Mouse (Mus musculus) embryonic facial prominence, embryonic 15.5 days (tissue): Measurements from ENCODE around the gene Rfxap. TPM values are rescaled to one million over a fixed set of nuclear protein-coding genes. Genes with fewer than 3 reads are reported as not detected.
A peak's percentile ranks its signal among the peaks of the same experiment; 100 is the strongest.

ENCODE experiments used
- ATAC-seq: fragments of 200-750 bp; cut with Nextera tagmentation; 2 replicates; pipeline ENCODE4 v1.8.0; 2017; ENCODE audit warnings: low read depth, moderate TSS enrichment; ENCODE audit not compliant: insufficient number of reproducible peaks, low FRiP score, low TSS enrichment
- H3K27ac ChIP-seq: fragments of 300-500 bp; sonication (generic); replicated peaks from 2 replicates; pipeline ENCODE4 v1.5.1; 2015; ENCODE audit warnings: mild to moderate bottlenecking, inconsistent platforms
- H3K27me3 ChIP-seq: fragments of 300-500 bp; sonication (generic); 2 replicates; pipeline ENCODE4 v1.6.1; 2015; ENCODE audit warnings: inconsistent platforms
- H3K36me3 ChIP-seq: fragments of 300-500 bp; sonication (generic); 2 replicates; pipeline ENCODE4 v1.6.1; 2015; ENCODE audit warnings: mild to moderate bottlenecking, inconsistent platforms
- H3K4me1 ChIP-seq: fragments of 300-500 bp; sonication (generic); 2 replicates; pipeline ENCODE4 v1.6.1; 2015; ENCODE audit warnings: inconsistent platforms
- H3K4me2 ChIP-seq: fragments of 300-500 bp; sonication (generic); replicated peaks from 2 replicates; pipeline ENCODE4 v1.6.1; 2015; ENCODE audit warnings: mild to moderate bottlenecking, inconsistent platforms
- H3K4me3 ChIP-seq: fragments of 300-500 bp; sonication (generic); replicated peaks from 2 replicates; pipeline ENCODE4 v1.5.1; 2015; ENCODE audit warnings: mild to moderate bottlenecking, inconsistent platforms
- H3K9ac ChIP-seq: fragments of 300-500 bp; sonication (generic); 2 replicates; pipeline ENCODE4 v1.6.1; 2015; ENCODE audit warnings: inconsistent platforms
- H3K9me3 ChIP-seq: fragments of 300-500 bp; sonication (generic); replicated peaks from 2 replicates; pipeline ENCODE4 v1.6.1; 2016; ENCODE audit warnings: inconsistent platforms
- WGBS: fragments of 180-500 bp; shearing (Covaris S2); methylation state at CpG from one replicate; pipeline ENCODE4 v1.1.7; 2015; 5-methylcytosine and 5-hydroxymethylcytosine counted together
- polyA plus RNA-seq: library from polyadenylated mRNA; unstranded; fragments of >200 nt; fragmentation: Nextera tagmentation; extraction: Ambion mirVana; gene quantifications from 2 replicates; pipeline ENCODE4 v1.2.1, GENCODE M21; 2015

Gene Rfxap
- 44.7 and 45.9 TPM in 2 replicates for polyA plus RNA-seq

DNA sequence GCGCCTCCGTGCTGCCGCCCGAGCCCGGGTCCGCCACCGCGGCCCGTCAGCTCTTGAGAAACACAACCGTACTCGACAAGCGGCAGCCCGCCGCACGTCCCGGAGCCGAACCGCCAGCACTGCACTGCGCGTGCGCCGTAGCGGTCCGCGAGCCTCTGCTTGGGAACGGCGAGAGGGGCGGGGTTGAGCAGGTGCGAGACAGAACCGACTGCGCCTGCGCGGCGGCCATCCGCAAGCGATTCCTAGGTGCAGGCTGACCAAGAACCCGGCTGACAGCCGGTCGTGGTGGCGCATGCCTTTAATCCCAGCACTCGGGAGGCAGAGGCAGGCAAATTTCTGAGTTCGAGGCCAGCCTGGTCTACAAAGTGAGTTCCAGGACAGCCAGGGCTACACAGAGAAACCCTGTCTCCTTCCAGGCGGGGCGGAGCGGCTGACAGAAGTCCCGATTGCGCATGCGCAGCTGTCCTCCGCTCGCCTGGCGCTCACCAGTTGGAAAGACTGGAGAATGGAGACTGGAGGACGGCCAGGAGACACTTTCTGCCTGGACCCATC is at the start of gene Rfxap:
Rfxap (minus strand) TSS at position 126 of the 552 bp plus-strand sequence.
- WGBS: under 1% methylated on average over 52 of the region's 52 CpGs
- Histone ChIP-seq H3K9me3 (no peaks in the 10 kb centered on the region), H3K36me3 (peaks cover 18% of the 10 kb centered on the region), H3K4me1 (peaks cover 7% of the 10 kb centered on the region), H3K4me2 (peak within 1 kb of the TSS; percentile 83), H3K4me3 (peak within 1 kb of the TSS; percentile 71), H3K27ac (peak within 1 kb of the TSS; percentile 88), H3K9ac (peak within 1 kb of the TSS; percentile 90), H3K27me3 (no peaks in the 10 kb centered on the region)
- ATAC-seq: peak; percentile 94

DNA sequence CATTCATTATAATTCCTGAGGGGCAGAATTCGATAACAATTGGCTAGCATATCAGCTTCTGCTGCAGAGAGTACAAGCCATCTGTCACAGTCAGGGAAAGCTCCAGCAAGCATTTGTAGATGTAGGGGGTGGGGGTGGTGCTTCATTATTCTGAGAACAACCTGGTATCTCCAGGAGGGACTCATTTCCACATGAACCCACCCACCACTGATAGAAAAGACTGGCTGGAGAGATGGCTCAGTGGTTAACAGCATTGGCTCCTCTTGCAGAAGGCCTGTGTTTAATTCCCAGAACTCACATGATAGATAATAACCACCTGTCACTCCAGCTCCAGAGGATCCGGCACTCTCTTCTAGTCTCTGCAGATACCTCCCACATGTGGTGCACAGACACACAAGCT is 27.8 kb upstream of the Rfxap start:
- WGBS: 49% methylated on average over 2 of the region's 2 CpGs
- Histone ChIP-seq H3K4me3 (no peak overlapping the region), H3K36me3 (no peaks in the 10 kb centered on the region), H3K9ac (no peak overlapping the region), H3K4me1 (no peaks in the 10 kb centered on the region), H3K4me2 (no peak overlapping the region), H3K27me3 (no peaks in the 10 kb centered on the region), H3K9me3 (no peaks in the 10 kb centered on the region), H3K27ac (no peak overlapping the region)
- no peak for ATAC-seq

DNA sequence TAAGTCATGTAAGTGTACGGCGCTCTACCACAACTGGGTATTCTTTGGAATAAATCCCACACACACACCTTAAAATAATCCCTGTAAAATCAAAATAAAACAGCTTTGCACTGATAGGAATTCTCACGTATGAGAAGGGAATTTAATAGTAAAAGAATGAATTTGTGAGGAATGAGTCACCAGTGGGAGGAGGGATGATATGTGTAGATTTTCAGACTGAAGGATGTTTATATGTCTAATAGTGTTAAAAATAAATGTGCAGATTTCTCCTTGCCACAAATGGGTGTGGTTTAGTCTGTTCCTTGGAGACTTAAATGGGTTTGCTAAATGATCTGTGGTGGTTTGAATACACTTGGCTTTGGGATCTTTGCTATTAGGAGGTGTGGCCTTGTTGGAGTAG is 24.9 kb upstream of the Rfxap start:
- no peaks in the 10 kb centered on the region for H3K9me3 ChIP-seq
- no peaks in the 10 kb centered on the region for H3K36me3 ChIP-seq
- no peak overlapping the region for H3K9ac ChIP-seq
- no peaks in the 10 kb centered on the region for H3K4me1 ChIP-seq
- no peak overlapping the region for H3K27ac ChIP-seq
- H3K4me2 ChIP-seq: no peak overlapping the region
- ATAC-seq: no peak
- 58% methylated on average over 3 of the region's 3 CpGs for whole genome bisulfite sequencing
- H3K4me3 ChIP-seq: no peak overlapping the region
- H3K27me3 ChIP-seq: no peaks in the 10 kb centered on the region

DNA sequence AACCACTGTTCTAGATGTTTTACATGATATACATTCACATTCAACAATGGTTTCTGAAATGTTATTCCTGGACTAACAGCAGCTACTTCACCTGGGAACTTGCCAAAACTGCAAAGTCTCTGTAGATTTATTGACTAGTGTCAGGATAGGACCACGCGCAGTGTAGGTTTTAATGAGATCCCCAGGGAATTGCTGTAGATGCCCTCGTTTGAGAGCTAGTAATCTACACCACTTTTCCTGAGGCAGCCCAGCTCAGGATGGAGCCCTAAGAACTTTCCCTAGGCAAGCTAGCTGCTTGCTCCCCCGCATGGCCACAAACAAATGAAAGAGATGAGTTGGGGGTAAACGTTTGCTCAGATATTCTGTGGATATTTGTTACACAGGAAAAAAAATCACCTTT is 14.9 kb upstream of the Rfxap start:
- Histone ChIP-seq H3K4me2 (no peak overlapping the region), H3K9me3 (no peaks in the 10 kb centered on the region), H3K36me3 (no peaks in the 10 kb centered on the region), H3K27me3 (no peaks in the 10 kb centered on the region), H3K4me3 (no peak overlapping the region), H3K4me1 (no peaks in the 10 kb centered on the region), H3K27ac (no peak overlapping the region), H3K9ac (no peak overlapping the region)
- WGBS: 59% methylated on average over 5 of the region's 5 CpGs
- no peak for ATAC-seq

DNA sequence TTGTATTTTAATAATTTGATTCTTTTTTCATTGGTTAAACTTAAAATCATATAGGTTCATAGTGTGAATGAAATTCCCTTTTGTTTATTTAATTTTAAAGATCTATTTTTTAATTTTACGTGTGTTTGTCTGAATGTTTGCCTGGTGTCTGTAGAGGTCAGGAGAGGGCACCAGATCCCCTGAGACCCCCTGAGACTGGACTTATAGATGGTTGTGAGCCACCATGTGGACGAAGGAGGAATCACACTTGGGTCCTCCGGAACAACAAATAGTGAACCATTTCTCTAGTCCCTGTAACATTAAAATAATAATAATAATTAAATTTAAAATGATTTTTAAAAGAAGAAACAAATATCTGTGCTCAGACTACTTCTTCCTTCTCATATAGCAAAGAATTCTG is 7.7 kb upstream of the Rfxap start:
- Histone ChIP-seq H3K4me3 (no peak overlapping the region), H3K27me3 (no peaks in the 10 kb centered on the region), H3K4me1 (no peaks in the 10 kb centered on the region), H3K4me2 (no peak overlapping the region), H3K9me3 (no peaks in the 10 kb centered on the region), H3K36me3 (no peaks in the 10 kb centered on the region), H3K9ac (no peak overlapping the region), H3K27ac (no peak overlapping the region)
- WGBS: 16% methylated on average over 3 of the region's 3 CpGs
- no peak for ATAC-seq

DNA sequence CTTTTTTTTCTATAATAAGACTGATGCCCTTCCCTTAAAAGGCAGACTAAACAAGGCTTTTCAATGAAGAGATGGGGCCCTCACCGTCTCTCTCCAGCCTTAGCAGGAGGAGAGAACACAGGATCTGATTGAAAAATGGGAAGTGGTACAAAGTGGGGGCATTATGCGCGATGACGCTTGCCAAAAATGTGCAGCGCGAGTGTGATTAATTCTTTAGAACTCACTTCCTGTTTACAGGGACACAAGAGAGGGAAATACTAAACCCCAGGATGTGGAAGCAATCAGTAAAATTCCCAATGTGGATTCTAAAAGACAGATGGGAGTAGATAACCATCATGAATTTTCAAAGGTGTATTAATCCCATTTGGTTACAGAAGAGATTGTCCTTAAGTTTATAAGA is 7.0 kb upstream of the Rfxap start:
- no peak for ATAC-seq
- Histone ChIP-seq H3K27me3 (no peaks in the 10 kb centered on the region), H3K4me1 (no peaks in the 10 kb centered on the region), H3K9me3 (no peaks in the 10 kb centered on the region), H3K27ac (no peak overlapping the region), H3K4me2 (no peak overlapping the region), H3K9ac (no peak overlapping the region), H3K4me3 (no peak overlapping the region), H3K36me3 (no peaks in the 10 kb centered on the region)
- WGBS: 61% methylated on average over 6 of the region's 6 CpGs

DNA sequence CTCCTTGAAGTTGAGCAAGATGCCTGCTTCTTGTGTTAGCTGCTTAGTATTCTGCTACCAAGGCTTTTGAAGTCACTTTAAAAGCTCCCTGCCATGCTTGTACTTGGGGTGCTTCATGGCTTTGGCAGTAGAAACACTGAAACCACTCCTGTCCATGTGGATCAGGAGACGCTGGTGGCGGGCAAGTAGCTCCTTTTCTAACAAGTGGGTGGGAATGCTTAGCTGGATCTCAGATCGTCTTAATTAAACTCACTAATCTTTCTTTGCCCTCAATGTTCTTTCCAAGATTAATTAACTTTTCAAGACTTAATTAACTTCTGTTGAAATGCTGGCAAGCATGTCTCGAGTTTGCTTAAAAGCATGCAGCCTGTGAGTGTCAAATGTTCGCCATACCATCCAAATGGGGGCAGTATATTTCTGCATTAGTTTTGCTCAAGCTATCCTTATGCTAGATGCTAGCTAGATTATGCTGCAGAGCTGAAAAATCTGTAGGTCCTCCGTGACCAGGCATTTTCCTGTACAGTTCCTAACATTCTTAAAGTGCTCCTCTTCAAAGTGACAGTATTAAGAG is 5.9 kb upstream of the Rfxap start:
- no peak overlapping the region for H3K27ac ChIP-seq
- no peak overlapping the region for H3K4me2 ChIP-seq
- no peaks in the 10 kb centered on the region for H3K27me3 ChIP-seq
- 59% methylated on average over 6 of the region's 6 CpGs for WGBS
- no peak overlapping the region for H3K4me3 ChIP-seq
- H3K36me3 ChIP-seq: no peaks in the 10 kb centered on the region
- ATAC-seq: no peak
- no peaks in the 10 kb centered on the region for H3K9me3 ChIP-seq
- no peak overlapping the region for H3K9ac ChIP-seq
- no peaks in the 10 kb centered on the region for H3K4me1 ChIP-seq

DNA sequence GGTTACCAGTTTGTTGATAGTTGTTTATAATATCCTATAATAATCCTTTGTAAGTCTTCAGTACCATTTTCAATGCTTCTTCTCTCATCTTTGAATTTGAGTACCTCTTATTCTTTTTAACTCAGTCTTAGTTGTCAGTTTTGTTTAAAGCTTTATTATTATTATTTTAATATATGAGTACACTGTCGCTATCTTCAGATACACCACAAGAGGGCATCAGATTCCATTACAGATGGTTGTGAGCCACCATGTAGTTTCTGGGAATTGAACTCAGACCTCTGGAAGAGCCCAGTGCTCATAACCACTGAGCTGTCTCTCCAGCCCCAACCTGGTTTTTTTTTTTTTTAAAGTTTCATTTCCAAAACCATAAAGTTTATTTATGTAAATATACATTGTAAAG is 4.0 kb upstream of the Rfxap start:
- Histone ChIP-seq H3K4me3 (no peak overlapping the region), H3K4me1 (no peaks in the 10 kb centered on the region), H3K4me2 (no peak overlapping the region), H3K9ac (no peak overlapping the region), H3K36me3 (no peaks in the 10 kb centered on the region), H3K27ac (no peak overlapping the region), H3K9me3 (no peaks in the 10 kb centered on the region), H3K27me3 (no peaks in the 10 kb centered on the region)
- WGBS: 53% methylated on average over 1 of the region's 1 CpGs
- ATAC-seq: no peak

DNA sequence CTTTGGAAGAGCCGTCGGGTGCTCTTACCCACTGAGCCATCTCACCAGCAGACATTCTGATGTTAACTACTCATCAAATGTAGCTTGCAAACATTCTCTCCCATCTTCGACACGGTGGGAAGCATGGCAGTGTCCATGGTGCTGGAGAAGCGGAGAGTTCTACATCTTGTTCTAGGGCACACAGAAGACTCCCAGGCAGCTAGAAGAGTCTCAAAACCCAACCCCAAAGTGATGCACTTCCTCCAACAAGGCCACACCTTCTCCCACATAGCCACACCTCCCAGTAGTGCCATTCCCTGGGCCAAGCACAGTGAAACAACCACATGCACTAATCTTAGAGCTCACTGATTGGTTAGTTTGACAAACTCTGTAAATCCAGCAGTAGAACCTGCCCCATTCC is 1.5 kb upstream of the Rfxap start:
- H3K27me3 ChIP-seq: no peaks in the 10 kb centered on the region
- H3K9ac ChIP-seq: no peak overlapping the region
- H3K4me2 ChIP-seq: no peak overlapping the region
- H3K4me1 ChIP-seq: peaks cover 7% of the 10 kb centered on the region
- peaks cover 9% of the 10 kb centered on the region for H3K36me3 ChIP-seq
- H3K4me3 ChIP-seq: no peak overlapping the region
- no peaks in the 10 kb centered on the region for H3K9me3 ChIP-seq
- WGBS: 54% methylated on average over 5 of the region's 5 CpGs
- ATAC-seq: no peak
- no peak overlapping the region for H3K27ac ChIP-seq

DNA sequence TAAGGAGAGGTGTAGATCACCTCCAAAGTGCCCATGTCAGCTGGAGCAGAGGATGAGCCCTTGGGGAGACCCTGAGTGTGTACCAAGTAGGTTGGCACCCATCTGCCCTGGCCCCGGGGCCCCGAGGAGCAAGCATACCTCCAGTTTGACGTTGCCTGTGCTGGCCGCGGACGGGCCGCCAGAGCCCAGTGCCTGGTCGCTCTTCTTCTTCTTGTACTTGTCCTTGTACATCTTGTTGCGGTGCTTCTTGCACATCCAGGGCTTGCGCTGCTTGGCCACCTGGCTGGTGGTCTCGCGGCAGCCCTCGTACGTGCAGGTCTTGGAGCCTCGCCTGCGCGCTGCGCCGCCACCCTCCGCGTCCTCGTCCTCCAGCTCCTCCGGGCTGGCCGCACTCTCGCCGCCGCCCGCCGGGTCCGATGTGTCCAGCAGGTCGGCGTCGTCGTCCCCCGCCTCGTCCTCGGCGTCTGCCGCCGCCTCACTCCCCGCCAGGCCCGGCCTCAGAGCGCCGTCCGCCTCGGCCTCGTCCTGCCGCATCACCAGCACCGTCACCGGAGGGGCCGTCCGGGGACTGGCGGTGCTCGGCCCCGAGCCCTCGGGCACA is 430 bp downstream of the Rfxap start:
- ATAC-seq: peak; percentile 71
- H3K27me3 ChIP-seq: no peaks in the 10 kb centered on the region
- WGBS: under 1% methylated on average over 56 of the region's 56 CpGs
- peaks cover 19% of the 10 kb centered on the region for H3K36me3 ChIP-seq
- H3K27ac ChIP-seq: peak overlapping the region; percentile 88
- peak overlapping the region; percentile 71 for H3K4me3 ChIP-seq
- peak overlapping the region; percentile 90 for H3K9ac ChIP-seq
- peak overlapping the region; percentile 83 for H3K4me2 ChIP-seq
- no peaks in the 10 kb centered on the region for H3K9me3 ChIP-seq
- peaks cover 7% of the 10 kb centered on the region for H3K4me1 ChIP-seq

DNA sequence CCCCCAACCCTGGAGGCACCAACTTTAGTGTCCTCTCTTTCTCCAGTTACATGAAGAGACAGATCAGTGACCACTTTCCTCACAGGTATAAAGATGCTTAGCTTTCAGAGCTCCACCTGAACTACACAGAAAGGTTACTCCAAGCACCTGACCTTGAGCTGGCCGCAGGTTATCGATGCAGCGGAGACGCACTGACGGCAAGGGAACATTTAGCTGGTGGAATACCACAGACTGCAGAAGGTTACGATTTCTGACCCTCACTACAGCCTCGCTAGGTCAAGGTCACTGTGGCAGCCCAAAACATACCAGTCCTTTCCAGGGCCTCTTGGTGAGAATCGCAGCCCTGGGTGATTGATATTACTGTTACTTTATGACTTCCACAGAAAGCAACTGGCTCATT is 3.9 kb downstream of the Rfxap start:
- peaks cover 7% of the 10 kb centered on the region for H3K4me1 ChIP-seq
- 93% methylated on average over 8 of the region's 8 CpGs for WGBS
- H3K9ac ChIP-seq: no peak overlapping the region
- H3K4me3 ChIP-seq: no peak overlapping the region
- H3K27me3 ChIP-seq: no peaks in the 10 kb centered on the region
- peaks cover 19% of the 10 kb centered on the region for H3K36me3 ChIP-seq
- H3K27ac ChIP-seq: no peak overlapping the region
- H3K9me3 ChIP-seq: no peaks in the 10 kb centered on the region
- ATAC-seq: no peak
- H3K4me2 ChIP-seq: no peak overlapping the region

DNA sequence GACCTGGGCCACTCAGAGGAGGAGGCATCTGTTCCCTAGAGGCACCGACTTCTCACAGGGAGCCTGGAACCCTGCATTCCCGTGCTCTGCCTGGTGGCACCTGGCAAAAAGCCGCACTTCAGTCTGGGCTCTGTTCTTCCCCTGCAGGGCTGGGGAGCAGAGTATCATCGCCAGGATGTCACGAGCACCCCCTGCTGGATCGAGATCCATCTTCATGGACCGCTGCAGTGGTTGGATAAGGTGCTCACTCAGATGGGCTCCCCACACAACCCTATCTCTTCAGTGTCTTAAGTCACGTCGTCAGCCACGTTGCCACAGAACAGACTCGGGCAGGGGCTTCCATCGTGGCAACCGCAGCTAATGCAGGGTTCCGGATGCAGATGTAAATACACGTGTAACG is 10.4 kb downstream of the Rfxap start:
- 0 out of 2 replicates have a peak, but pooled peaks have one; percentile 47 for ATAC-seq
- 35% methylated on average over 16 of the region's 16 CpGs for WGBS

More for the DNA sequence above, 10.4 kb downstream of the Rfxap start:
- H3K9me3 ChIP-seq: no peaks in the 10 kb centered on the region
- H3K4me3 ChIP-seq: no peak overlapping the region
- H3K27ac ChIP-seq: no peak overlapping the region
- no peaks in the 10 kb centered on the region for H3K27me3 ChIP-seq
- no peaks in the 10 kb centered on the region for H3K4me1 ChIP-seq
- no peak overlapping the region for H3K4me2 ChIP-seq
- peaks cover 13% of the 10 kb centered on the region; the same call in 1 of the 2 replicates for H3K36me3 ChIP-seq
- no peak overlapping the region for H3K9ac ChIP-seq
